Mouse (Mus musculus) kidney, adult 2 months (tissue): ENCODE measurements around the gene Pim2.

ENCODE experiments used
- CTCF ChIP-seq: fragments of 200-500 bp; conservative IDR thresholded peaks from 2 replicates; pipeline ENCODE4 v1.5.1; 2011; ENCODE audit warnings: low read depth, mild to moderate bottlenecking, control low read depth, low read length, moderate library complexity, mixed read lengths; ENCODE audit not compliant: insufficient read depth, insufficient read length
- POLR2A ChIP-seq: fragments of 200-500 bp; IDR thresholded peaks from one replicate; pipeline ENCODE4 v1.6.1; 2011; ENCODE audit warnings: low read depth, low read length, control low read depth

DNA sequence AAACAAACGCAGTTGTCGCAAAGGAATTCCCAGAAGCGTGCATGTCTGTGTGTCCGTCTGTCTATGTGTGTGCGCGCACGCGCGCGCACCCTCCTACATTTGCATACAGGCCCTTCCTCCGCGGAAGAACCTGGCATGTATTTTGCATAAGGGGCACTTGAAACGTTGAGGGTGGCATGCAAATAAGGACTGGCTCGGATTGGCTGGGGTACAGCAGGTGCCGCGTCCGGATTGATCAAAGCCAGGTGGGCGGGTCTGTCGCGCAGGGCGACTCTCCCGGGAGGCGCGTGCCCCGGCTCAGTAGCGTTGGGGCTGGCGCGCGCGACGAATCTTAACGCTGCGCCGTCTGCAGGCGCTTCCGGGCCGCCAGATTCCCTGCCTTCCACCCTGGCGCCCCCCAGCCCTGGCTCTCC lies at the start of gene Pim2:
- TF ChIP-seq CTCF (no peak), POLR2A (no peak)
